In the genomic region with DNA sequence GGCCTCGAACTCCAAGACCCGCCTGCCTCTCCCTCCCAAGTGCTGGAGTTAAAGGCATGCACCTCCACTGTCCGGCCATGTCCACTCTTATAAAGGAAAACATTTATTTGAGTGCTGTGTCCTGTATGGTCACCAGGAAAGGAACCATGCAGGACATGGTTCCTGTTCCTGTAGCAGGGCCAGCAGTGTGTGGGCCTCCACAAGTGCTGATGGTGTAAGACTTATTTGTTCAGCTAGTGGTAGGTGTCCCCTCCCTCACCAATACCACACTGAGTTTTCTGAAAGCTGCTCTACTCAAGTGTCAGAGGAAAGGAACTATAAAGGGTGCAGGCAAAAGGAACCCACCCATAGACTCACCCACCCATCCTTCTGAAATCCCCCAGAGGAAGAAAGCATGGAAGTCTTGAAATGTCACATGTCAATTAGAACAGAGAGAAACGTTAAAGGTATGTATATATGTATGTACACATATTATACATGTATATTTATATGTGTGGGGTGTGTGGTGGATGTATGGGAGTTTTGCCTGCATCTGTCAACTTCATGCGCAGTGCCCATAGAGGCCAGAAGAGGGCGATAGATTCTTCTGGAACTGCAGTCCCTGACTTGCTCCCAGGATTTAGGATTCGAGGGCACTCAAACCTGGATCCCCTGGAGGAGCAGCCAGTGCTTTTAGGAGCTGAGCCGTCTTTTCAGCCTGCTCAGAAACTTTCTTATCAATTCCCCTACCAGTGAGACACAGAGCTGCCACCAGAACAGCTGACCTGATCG, we compare ENCODE assay signal across 9 mouse cellular contexts. TPM values are rescaled to one million over a fixed set of nuclear protein-coding genes. Genes with fewer than 3 reads are reported as not detected.
DNase-seq lines count a peak whose midpoint lies in the region; ATAC-seq lines count a peak whose summit lies in the region.
"Had no signal": no experiment of that assay in that cellular context is flagged by ENCODE, and none has a peak within 500 bp of the region (broad histone marks: within the 10 kb centered on the region; RNA-seq: fewer than 3 reads in every experiment).

No protein-coding gene starts in this region.

- ATAC-seq in megakaryocyte-erythroid progenitor cell, adult 5-6 weeks (replicated peaks; ENCODE audit: low FRiP score, low TSS enrichment, poor library complexity, severe bottlenecking): peak; percentile 64; the same call in 1 of the 2 replicates

- peak; percentile 74 for DNase-seq in 3T3-L1 (ENCODE audit: low read depth, low spot score)
- DNase-seq in adrenal gland, postnatal 25 days: peak; percentile 26
- DNase-seq in embryo, embryonic 9.5 days (ENCODE audit: extremely low spot score): peak; percentile 52
- peak; percentile 11 to 62 for DNase-seq in heart, adult 18-20 months
- peak; percentile 42 for DNase-seq in kidney, adult 18-20 months
- peak; percentile 7 to 15 for DNase-seq in left cerebral cortex, postnatal 25 days (ENCODE audit: low spot score in 2 of 2)
- DNase-seq in right cerebral cortex, postnatal 14 days: peak; percentile 21

- intact Hi-C loops in left cerebral cortex, postnatal 25 days (cut with DNase I): loop anchor here (5.0 kb wide), 1 partner anchor 175 kb away; no protein-coding TSS in a partner anchor

RNA-seq across cellular contexts. Expression of a gene that starts 10.2 kb away (rescaled TPM):
- not detected in 2 replicates for total RNA-seq in adrenal gland, postnatal 25 days (2021)
- not detected for total RNA-seq in heart, adult 18-20 months (2021)
- not detected for total RNA-seq in left cerebral cortex, postnatal 25 days (2021)
- not detected in 2 replicates for total RNA-seq in megakaryocyte-erythroid progenitor cell, adult 5-6 weeks (2014; fragmentation: Nextera tagmentation)
- not detected in 2 replicates for total RNA-seq in megakaryocyte-erythroid progenitor cell, adult 5-6 weeks (2017)
- total RNA-seq: gastrocnemius, adult 8-10 months had no signal

RNA-seq across cellular contexts. Expression of a gene that starts 25.7 kb away (rescaled TPM):
- not detected in 2 replicates for total RNA-seq in adrenal gland, postnatal 25 days (2021)
- total RNA-seq in heart, adult 18-20 months (2021): 1 to 10 TPM in 1 of 2 experiments, under 1 TPM in 1; 0.89 to 1.3 TPM
- under 1 TPM; 0.57 to 0.73 TPM for total RNA-seq in left cerebral cortex, postnatal 25 days (2021)
- total RNA-seq in megakaryocyte-erythroid progenitor cell, adult 5-6 weeks (2014; fragmentation: Nextera tagmentation): not detected in 2 replicates
- not detected in 2 replicates for total RNA-seq in megakaryocyte-erythroid progenitor cell, adult 5-6 weeks (2017)
- total RNA-seq: gastrocnemius, adult 8-10 months had no signal

RNA-seq across cellular contexts. Expression of a gene that starts 26.7 kb away (rescaled TPM):
- not detected in 2 replicates for total RNA-seq in adrenal gland, postnatal 25 days (2021)
- total RNA-seq in heart, adult 18-20 months (2021): not detected
- total RNA-seq in left cerebral cortex, postnatal 25 days (2021): not detected
- not detected in 2 replicates for total RNA-seq in megakaryocyte-erythroid progenitor cell, adult 5-6 weeks (2014; fragmentation: Nextera tagmentation)
- total RNA-seq in megakaryocyte-erythroid progenitor cell, adult 5-6 weeks (2017): not detected in 2 replicates
- total RNA-seq: gastrocnemius, adult 8-10 months had no signal

RNA-seq across cellular contexts. Expression of a gene that starts 30.9 kb away (rescaled TPM):
- total RNA-seq in adrenal gland, postnatal 25 days (2021): not detected in 2 replicates
- not detected for total RNA-seq in heart, adult 18-20 months (2021)
- total RNA-seq in left cerebral cortex, postnatal 25 days (2021): not detected
- total RNA-seq in megakaryocyte-erythroid progenitor cell, adult 5-6 weeks (2014; fragmentation: Nextera tagmentation): not detected in 2 replicates
- total RNA-seq in megakaryocyte-erythroid progenitor cell, adult 5-6 weeks (2017): not detected in 2 replicates
- total RNA-seq: gastrocnemius, adult 8-10 months had no signal

RNA-seq across cellular contexts. Expression of a gene that starts 48.6 kb away (rescaled TPM):
- 0.94 TPM in 1 of 2 replicates, not detected in the other for total RNA-seq in adrenal gland, postnatal 25 days (2021)
- 1 to 10 TPM in 1 of 2 experiments, under 1 TPM in 1; 0.65 to 1.2 TPM for total RNA-seq in heart, adult 18-20 months (2021)
- total RNA-seq in left cerebral cortex, postnatal 25 days (2021): under 1 TPM in 1 of 2 experiments, not detected in 1; 0.32 TPM
- 2.8 and 14.6 TPM in 2 replicates for total RNA-seq in megakaryocyte-erythroid progenitor cell, adult 5-6 weeks (2014; fragmentation: Nextera tagmentation)
- total RNA-seq in megakaryocyte-erythroid progenitor cell, adult 5-6 weeks (2017): 14.8 and 44.0 TPM in 2 replicates
- total RNA-seq: gastrocnemius, adult 8-10 months had no signal

Comparison
In these comparisons a context has a peak if more than half of its experiments do, and no peak if none do; other contexts are left out.
1. Peak in every context shown above with its lines: DNase-seq and ATAC-seq.
2. DNase-seq: peak in every context shown above with its lines; median percentile 74 in 3T3-L1; 52 in embryo, embryonic 9.5 days; 42 in kidney, adult 18-20 months; 36 in heart, adult 18-20 months; 26 in adrenal gland, postnatal 25 days; 21 in right cerebral cortex, postnatal 14 days; 11 in left cerebral cortex, postnatal 25 days.